Mouse (Mus musculus) heart, postnatal 25 days (tissue): ENCODE data around the gene Pno1. TPM values are rescaled to one million over a fixed set of nuclear protein-coding genes. Genes with fewer than 3 reads are reported as not detected.
A peak's percentile ranks its signal among the peaks of the same experiment; 100 is the strongest.
"Not testable (repeated sequence)": the region's sequence is repeated elsewhere in the genome, so short reads cannot be mapped to it uniquely, and the experiment has no call there.

Experiments used
- DNase-seq: peaks from one replicate; pipeline ENCODE4 v3.0.0; 2022; ENCODE audit warnings: low spot score
- intact Hi-C: fragments of 180-260 bp; cut with DNase I; formaldehyde crosslinking; loops from one replicate; pipeline ENCODE4 v1.15.1; 2025
- total RNA-seq, 2 experiments: library from RNA; stranded (reverse); gene quantifications; 2 replicates each; pipeline ENCODE4 v1.2.3; 2021

The Pno1 gene
- 10 to 100 TPM; 30.9 to 33.2 TPM for total RNA-seq

GRCm38 (mm10) chr11:17211258-17212140, at the start of gene Pno1:
Gene Pno1 (minus strand): TSS chr11:17211568.
- intact Hi-C loops: loop anchor here (2.0 to 10.0 kb wide), 4 partner anchors 45 to 259 kb away; partner anchors contain the start of genes C1d, Cnrip1, Fbxo48 and Plek
- DNase-seq: peak; percentile 94

- intact Hi-C loops: loop anchor here (2.0 to 5.0 kb wide), 2 partner anchors 45 to 96 kb away; no protein-coding TSS in a partner anchor
- DNase-seq: no peak
Measured at GRCm38 (mm10) chr11:17257861-17258260, 46.5 kb upstream of the Pno1 start.

DNA sequence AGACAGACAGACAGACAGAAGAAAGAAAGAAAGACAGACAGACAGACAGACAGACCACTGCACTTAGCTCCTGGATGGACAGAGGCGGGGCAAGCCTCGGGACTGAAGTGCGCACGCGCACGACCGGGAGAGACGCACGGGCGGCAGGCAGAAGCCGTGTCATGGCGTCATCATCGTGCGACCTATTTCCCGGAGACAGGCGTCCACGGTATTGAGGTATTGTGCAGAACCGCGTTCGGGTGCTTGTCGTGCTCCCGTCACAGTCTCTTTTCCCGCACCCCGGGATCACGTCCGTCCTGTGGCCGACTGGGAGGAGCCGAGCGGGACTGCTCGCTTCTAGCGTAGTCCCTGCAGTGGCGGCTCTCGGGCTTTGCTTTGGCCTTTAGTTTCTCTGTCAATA, 46.1 kb upstream of the Pno1 start, which contains the start of gene C1d:
Gene C1d, plus strand, starts transcription at position 137 of the 400 bp plus-strand sequence.
- intact Hi-C loops: loop anchor here (2.0 to 5.0 kb wide), 2 partner anchors 45 to 95 kb away; no protein-coding TSS in a partner anchor
- peak; percentile 85 for DNase-seq

DNA sequence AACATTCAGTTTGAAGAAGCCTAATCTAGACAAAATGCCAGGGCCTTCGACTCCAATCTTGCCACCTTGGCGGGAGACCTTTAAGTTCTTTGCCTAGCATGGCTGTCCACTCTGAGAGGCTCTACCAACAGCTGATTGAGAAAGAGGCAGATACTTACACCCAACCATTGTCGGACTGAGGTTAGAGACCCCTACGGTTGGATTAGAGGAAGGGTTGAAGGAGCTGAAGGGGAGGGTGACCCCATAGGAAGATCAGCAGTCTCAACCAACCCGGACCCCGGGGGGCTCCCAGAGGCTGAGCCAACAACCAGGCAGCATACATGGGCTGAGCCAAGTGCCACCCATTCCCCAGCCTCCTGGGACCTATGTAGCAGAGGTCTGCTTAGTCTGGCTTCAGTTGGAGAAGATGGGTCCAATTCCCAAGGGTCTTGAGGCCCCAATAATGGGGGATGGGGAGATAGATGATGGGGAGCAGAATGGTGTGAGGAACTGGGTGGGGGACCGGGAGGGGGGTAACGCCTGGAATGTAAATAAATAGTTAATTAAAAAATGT, 45.5 kb upstream of the Pno1 start:
- no peak for DNase-seq
- intact Hi-C loops: loop anchor here (2.0 to 5.0 kb wide), 2 partner anchors 44 to 95 kb away; no protein-coding TSS in a partner anchor

DNA sequence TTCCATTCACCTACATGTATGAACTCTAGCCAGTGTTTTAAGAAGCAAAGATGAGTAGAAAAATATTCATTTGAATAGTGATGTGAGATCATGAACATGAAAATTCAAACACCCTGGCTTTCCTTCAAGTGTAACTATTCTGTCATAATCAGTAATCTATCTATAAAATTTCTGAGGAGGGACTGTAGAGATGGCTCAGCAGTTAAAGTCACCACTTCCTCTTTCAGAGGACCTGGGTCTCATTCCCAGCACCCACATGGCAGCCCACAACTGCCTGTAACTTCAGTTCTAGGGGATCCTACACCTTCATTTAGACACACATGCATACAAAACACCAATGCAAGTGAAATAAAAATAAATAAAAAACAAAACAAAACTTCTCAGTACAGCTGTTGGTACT, 37.3 kb upstream of the Pno1 start:
- intact Hi-C loops: no loop called here
- DNase-seq: no peak

DNA sequence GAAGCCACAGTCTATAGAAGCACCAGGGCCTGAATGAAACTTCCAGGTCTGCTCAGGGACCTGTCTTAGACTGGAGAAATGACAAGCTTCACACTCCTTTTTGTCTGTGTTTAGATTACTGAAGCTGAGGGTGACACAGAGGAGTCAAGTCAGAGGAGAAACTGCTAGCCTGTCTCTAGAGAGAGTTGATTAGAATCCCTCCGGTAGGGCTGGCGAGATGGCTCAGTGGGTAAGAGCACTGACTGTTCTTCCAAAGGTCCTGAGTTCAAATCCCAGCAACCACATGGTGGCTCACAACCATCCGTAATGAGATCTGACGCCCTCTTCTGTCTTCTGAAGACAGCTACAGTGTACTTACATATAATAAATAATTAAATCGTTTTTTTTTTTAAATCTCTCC, 27.2 kb upstream of the Pno1 start:
- intact Hi-C loops, DNase-seq: not testable (repeated sequence)

- intact Hi-C loops: no loop called here
- no peak for DNase-seq
Measured at GRCm38 (mm10) chr11:17236449-17237037, 25.2 kb upstream of the Pno1 start.

DNA sequence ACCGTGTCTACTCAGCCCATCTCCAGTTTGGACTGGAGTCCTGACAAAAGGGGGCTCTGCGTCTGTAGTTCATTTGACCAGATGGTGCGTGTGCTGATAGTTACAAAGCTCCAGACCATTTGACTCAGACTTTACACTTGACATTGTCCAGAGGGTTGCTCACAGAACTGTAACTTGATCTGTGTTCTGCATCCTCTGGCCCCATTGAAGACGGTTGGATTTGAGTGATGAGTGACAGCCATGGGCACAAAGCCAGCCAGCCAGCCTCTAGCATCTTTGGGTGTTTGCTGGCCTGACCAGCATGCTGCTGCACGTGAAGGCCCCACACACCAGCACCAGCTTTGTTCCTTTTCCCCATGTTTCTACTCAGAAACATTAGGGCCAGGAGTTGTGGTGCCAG, 21.4 kb upstream of the Pno1 start:
- DNase-seq: no peak
- intact Hi-C loops: no loop called here

DNA sequence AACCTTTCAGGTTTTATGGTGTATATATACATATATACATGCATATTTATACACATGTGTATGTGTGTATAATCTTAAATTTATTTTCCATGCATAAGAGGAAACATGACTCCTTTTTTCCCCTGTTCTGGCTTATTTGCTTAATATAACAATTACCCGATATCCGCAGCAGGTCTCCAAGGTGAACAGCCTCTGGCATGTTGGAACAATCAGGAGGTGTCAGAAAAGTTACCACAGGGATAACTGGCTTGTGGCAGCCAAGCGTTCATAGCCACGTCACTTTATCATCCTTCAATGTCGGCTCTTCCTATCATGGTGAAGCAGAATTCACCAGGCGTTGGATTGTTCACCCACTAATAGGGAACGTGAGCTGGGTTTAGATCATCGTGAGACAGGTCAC, 9.8 kb upstream of the Pno1 start:
- intact Hi-C loops: no loop called here
- no peak for DNase-seq

DNA sequence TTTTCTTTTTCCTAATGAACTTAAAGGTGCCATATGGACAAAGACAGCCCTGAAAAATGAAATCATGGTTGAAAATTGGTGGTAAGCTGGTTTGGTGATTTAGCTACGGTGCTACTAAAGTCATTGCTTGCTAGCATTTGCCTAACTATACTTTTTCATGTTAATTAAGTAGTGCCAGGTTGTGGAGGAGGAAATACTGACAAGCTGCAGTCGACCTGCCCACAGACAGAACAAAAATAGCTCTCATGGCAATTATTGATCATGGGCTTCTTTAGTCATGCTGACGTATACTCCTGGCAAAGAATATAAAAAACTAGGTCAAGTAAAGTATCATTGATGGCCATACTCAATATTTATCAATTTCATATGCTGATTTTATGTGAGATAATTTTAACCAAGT, 4.1 kb upstream of the Pno1 start:
- intact Hi-C loops: loop anchor here (10.0 kb wide), 1 partner anchor 161 kb away; the partner anchor contains the start of genes Cnrip1 and Plek
- no peak for DNase-seq

- DNase-seq: no peak
- intact Hi-C loops: loop anchor here (2.0 to 10.0 kb wide), 3 partner anchors 44 to 261 kb away; partner anchors contain the start of genes C1d, Cnrip1, Fbxo48 and Plek
Measured at GRCm38 (mm10) chr11:17212903-17213509, 1.6 kb upstream of the Pno1 start.

GRCm38 (mm10) chr11:17212141-17212495, 750 bp upstream of the Pno1 start:
- intact Hi-C loops: loop anchor here (2.0 to 10.0 kb wide), 3 partner anchors 45 to 260 kb away; partner anchors contain the start of genes C1d, Cnrip1, Fbxo48 and Plek
- no peak for DNase-seq

DNA sequence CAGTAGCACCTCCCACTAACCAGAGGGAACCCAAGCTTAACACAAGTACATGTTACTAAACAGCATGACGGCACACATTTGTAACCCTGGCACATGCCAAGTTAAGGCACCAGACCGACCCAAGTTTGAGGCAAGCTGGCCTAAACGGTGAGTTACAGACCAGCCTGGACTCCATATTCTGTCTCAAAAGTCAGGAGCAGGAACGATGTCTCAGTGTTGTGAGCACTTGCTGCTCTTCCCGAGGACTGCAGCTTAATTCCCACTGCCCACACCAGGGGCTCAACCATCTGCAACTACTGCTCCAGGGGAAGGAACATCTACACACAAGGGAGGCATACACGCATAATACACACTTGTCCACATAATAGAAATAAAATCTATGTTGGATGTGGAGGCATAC, 8.9 kb downstream of the Pno1 start:
- DNase-seq: no peak
- intact Hi-C loops: no loop called here

DNA sequence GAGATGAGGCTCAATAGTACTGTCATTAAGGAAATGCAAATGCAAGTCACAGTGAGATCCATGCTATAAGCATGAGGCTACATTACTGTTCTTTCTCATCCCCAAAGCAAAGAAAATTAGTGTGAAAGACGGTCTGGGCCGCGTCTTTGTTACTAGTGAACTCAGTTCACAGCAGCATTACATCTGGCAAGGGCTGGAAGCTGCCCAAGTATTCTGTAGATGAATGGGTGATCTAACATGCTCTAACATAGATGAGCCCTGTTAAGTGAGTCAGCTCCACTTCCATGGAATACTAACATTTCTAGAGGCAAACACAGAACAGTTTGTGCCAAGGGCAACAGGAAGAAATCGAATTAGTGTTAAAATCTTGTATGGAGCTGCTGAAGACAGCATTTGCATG, 10.4 kb downstream of the Pno1 start:
- no peak for DNase-seq
- intact Hi-C loops: no loop called here

- DNase-seq: no peak
- intact Hi-C loops: no loop called here
Measured at GRCm38 (mm10) chr11:17199840-17200501, 11.4 kb downstream of the Pno1 start.

- DNase-seq: no peak
- intact Hi-C loops: no loop called here
Measured at GRCm38 (mm10) chr11:17199170-17199569, 12.2 kb downstream of the Pno1 start.

GRCm38 (mm10) chr11:17192151-17192844, 19.1 kb downstream of the Pno1 start:
- no peak for DNase-seq
- intact Hi-C loops: no loop called here

DNA sequence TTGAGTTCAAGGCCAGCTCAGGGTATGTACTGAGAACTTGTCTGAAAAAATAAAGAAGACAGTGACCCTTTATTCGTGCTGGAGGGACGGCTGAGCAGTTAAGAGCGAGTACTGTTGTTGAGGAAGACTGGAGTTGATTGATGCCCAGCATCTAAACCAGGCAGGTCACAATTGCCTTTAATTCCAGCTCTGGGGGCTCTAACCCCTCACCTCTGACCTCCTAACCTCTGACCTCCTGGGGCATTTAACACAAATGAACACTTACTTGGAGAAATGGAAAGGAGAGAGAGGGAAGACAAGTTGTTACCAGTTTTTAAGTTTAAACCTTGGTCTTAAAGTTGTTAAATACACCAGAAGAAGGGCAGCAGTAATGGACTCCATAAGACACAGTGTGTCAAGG, 22.6 kb downstream of the Pno1 start:
- DNase-seq: no peak
- intact Hi-C loops: no loop called here

DNA sequence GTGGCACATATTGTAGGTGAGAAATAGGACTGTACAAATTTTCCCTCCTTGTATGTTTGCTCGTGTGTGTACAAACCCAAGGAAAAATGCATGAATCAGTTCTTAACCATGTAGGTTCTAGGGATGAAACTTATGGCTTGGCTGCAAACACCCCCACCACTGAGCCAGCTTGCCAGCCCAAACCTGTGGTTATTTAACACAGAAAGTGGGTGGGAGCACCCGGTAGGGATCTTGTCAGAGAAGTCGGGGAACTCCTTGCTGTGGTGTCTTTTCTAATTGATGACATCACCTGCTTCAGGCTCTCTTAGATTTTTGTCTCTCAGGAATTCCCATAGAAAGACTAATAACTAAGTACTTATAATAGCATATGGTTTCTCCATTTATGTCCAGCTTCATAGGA, 23.7 kb downstream of the Pno1 start:
- intact Hi-C loops: no loop called here

More for the DNA sequence above, 23.7 kb downstream of the Pno1 start:
- DNase-seq: no peak
